Mouse (Mus musculus) forelimb bud, embryonic 11.5 days (tissue): Measurements from ENCODE around the gene Myl4.
"Not testable (repeated sequence)": the region's sequence is repeated elsewhere in the genome, so short reads cannot be mapped to it uniquely, and the experiment has no call there.

Experiments used
- DNase-seq: peaks from one replicate; pipeline ENCODE4 v3.0.0-alpha.2; 2012; ENCODE audit warnings: low read depth, low spot score

Myl4 gene

DNA sequence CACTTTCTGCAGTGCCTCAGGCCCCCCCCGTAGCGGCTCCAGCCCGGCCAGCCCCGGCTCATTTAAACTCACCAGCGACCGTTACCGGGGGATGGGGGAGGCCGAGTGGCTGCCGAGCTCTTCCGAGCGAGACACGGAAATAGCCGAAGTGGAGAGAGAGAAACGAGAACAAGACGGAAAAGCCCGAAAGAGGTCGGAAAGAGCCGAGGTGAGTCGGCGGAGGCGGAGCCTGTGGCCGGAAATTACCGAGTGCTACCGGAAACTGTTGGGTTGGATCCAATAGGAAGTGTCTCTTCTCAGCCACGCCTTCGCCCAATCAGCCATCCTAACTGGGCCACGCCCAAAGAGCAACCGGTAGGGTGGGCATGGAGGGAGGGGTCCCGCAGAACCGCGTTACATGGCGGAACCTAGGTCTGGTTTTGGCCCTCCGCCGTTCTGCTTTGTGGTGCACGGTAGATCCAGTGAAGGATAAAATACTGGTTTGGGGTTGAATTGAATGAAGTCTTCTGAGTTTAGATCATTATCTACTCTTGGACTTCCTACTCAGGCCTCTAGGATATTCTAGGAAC is at the start of gene Myl4, which contains the start of gene Cdc27:
Gene Myl4 (plus strand): TSS at position 258 of the 569 bp plus-strand sequence.
Gene Cdc27 (minus strand): TSS at position 215 of the 569 bp plus-strand sequence.
- peak; percentile 100 for DNase-seq

DNA sequence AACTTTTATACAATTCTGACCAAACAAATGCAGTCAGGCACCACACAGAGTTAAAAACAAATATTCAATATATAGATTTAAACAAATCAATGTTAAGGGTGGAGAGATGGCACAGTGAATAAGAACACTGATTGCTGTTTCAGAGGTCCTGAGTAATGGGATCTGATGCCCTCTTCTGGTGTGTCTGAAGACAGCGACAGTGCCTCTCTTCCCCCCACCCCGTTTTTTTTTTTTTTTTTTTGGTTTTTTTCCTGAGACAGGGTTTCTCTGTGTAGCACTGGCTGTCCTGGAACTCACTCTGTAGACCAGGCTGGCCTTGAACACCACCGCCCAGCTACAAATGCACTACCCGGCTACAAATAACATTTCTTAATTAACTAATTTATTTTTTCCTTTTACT is 42.0 kb upstream of the Myl4 start:
- DNase-seq = no peak

DNA sequence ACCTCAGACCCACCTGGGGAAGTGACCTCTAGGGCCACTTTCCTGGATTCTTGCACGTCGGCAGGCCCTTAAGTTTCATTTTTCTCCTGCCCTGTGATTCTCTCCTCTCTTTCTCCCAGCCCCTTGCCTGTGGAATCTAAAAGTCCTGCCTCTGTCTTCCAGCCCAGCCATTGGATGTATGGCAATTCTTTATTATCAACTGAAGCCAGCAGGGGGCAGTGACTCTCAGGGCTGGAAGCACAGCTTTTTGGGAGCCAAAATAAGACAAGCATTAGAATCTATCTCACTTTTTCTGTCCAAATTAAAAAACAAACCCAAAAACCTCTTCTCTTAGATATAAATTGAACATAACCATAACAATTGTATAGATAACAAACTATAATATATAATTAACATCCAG is 39.9 kb upstream of the Myl4 start:
- peak; percentile 25 for DNase-seq

DNA sequence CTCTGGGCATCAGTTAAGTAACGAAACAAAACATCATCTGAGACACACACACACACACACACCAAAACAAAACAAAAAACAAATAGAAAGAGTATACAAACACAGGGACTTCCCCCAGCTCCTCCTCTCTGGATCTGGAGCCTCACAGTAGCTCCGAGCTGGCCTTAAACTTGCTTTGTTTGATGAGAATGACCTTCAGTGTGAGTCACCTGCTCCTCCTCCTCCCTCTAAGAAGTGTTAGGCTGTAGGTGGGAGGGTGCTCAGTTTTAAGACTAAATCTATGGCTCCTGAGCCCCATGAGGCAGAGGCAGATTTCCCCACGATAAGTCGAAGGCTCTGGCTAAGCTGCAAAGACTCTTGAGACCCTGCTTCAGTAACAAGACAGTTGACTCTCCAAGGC is 38.0 kb upstream of the Myl4 start:
- no peak for DNase-seq

DNA sequence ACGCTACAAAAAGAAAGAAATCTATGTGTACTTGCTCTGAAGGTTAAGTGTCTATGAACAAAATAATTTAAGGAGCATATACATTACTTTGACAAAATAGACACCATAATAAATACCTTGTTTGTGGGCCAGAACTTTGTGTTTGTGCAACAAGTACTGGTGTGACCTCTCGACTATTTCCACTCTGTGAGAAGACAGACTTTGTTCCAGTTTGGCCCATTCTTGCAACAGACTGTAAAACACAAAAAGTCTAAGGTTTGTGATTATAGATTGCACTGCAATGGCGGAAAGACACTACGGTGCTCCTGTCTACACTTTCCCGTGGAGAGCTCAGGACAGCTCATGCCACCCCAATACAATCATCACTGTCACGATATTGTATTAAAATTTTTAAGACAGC is 24.5 kb upstream of the Myl4 start:
- no peak for DNase-seq

DNA sequence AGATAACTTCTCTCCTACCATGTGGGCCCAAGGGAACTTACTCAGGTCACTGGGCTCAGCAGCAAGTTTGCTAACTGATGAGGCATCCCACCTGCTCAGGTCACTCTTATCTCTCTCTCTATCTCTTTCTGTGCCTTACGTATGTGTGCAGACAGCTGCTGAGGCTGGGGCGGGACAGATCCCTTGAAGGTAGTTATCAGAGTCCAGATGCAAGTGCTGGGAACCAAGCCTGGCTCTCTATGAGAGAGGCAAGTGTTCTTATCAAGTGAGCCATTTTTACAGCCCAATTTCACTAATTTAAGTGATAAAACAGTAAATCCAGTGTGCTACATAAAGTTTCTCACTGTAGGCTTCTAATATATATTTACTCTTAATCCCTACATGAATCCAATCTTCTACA is 13.6 kb upstream of the Myl4 start:
- no peak for DNase-seq

DNA sequence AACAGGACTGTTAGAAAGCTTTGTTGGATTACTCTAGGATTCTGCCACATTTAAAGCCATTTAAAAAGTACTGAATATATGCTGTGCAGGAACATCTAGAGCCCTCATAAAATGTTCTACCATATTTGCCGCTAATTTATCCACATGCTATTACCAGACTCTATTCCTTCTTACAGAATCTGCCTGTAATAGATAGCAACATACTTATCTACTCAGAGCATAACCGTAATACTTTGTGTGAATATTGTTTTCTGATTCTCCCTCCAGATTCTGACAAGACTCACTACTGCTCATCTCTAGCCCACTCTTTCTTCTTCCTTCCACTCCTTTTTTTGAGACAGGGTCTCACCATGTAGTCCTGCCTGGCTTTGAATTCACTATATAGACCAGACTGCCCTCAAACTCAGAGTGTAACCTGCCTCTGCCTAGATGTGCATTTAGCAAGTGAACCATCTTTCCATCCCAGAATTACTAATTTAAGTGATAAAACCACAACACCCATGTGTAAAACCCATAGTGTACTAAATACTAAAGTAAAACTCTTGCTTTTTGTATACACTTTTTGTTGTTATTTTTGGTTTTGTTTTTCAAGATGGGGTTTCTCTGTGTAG is 12.4 kb upstream of the Myl4 start:
- no peak for DNase-seq

DNA sequence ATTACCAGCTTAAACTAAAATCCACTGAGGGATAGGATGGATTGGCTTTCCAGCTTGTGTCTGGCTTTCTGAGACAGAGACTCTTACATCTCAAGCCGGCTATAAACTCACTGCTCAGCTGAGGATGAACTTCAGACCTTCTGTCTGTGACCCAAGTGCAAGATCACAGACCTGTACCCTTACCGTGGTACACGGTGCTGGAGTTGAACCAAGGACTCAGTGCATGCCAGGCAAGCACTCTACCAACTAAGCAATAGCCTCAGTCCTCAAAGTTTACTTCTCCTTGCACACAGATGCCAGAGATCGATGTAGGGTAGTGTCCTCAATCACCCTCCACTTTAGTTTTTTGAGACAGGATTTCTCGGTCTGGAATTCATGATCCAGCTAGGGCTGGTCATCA is 10.7 kb upstream of the Myl4 start:
- DNase-seq = no peak

DNA sequence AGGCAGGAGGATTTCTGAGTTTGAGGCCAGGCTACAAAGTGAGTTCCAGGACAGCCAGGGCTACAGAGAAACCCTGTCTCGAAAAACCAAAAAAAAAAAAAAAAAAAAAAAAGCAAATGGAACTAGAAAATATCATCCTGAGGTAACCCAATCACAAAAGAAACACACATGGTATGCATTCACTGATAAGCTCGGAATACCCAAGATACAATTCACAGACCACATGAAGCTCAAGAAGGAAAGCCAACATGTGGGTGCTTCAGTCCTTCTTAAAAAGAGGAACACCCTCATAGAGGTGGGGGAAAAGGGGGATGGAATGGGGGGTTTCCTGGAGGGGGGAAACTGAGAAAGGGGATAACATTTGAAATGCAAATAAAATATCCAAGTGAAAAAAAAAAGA is 7.1 kb upstream of the Myl4 start:
- not testable (repeated sequence) for DNase-seq

DNA sequence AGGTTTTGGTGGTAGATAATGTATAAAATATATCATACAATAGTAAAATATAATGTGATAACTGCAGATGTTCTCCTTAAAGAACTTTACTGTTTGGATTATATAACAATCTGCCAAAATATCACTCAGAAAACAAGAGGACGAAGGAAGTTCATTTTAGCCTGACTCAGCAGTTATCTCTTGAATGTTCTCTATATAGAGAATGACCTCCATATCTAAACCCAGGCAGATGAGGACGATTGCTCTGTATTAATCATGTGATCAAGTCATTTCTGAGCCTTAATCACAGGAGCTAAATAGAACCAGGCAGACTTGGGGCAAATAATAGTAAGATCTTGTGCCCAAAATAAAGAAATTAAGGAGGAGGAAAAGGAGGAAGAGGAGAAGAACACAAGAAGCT is 6.0 kb upstream of the Myl4 start:
- DNase-seq = no peak

DNA sequence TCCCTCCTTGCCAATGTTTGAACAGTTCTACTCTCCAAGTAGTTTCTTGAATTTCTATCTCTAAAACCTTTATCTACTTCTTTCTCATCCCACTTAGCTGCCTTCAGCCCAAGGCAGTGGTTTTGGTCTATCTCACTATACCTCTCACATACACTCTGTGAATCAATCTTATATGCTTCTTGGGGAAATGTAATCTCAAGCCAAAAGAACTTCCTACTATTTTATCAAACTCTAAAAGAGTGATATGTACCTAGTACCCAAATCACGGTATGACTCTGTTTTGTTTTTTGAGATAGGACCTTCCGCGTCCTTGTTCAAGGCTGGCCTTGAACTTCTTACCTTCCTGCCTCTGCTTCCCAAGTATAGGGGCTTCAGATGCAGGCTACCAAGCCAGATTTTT is 3.0 kb upstream of the Myl4 start:
- DNase-seq = no peak

DNA sequence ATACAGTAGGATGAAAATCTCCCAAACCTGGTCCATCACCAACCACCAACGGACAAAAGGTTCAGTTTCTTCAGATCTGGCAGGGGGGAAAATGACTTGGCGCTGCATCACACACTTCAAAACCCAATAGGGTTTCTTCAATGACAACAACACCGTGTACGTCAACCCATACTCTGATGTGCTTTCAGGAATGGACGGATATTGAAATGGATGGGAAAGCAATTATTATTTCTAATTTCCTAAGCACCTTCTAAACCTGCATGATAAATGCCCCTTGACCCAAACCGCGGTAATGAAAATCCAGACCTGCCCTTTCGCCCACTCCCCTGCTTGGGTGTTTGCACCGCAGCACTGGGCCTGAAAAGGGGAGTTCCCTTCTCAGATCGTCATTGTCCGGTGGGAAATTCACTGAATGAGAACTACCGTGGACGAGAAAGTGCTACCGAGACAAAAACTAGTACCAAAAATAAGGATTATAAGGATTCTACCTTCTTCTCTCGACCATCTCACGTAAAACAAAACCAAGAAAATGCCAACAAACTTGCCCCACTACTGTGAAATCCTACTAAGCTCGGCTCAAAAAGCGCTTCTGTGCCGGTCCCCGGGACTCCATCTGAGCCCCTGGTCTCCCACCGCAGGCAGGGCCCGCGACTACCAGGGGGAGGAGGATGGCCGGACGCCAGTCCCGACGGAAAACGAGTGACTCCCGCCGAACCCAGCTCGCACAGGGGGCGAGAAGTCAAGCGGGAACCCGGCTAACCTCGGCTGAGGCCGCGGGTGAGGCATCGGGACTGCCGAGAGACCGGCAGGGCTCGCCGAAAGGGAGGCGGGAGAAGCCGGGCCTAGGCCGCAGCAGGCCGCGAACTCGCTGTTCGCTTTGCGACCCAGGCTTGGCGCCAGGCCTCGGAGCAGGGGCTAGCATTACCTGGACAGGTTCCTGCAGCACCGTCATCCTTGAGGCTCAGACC is 741 bp upstream of the Myl4 start:
- peak; percentile 18 for DNase-seq

DNA sequence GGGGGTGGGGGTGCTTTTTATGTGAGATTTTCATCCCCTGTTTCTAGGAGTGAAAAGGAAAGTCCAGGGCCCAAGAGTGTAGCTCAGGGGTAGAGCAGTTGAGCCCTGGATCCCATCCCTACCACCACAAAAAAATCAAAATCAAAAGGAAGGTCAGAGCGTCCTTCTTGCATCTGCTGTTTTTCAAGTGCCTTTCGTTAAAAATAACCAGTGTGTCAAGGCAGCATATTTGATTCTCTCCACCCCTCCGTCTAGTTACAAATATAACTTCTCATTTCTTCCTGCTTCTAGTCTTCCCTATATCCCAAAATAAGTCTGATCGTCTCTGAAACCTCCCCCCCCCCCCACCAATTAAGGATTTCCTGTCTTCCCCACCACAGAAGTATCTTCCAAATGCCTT is 7.6 kb downstream of the Myl4 start:
- no peak for DNase-seq

DNA sequence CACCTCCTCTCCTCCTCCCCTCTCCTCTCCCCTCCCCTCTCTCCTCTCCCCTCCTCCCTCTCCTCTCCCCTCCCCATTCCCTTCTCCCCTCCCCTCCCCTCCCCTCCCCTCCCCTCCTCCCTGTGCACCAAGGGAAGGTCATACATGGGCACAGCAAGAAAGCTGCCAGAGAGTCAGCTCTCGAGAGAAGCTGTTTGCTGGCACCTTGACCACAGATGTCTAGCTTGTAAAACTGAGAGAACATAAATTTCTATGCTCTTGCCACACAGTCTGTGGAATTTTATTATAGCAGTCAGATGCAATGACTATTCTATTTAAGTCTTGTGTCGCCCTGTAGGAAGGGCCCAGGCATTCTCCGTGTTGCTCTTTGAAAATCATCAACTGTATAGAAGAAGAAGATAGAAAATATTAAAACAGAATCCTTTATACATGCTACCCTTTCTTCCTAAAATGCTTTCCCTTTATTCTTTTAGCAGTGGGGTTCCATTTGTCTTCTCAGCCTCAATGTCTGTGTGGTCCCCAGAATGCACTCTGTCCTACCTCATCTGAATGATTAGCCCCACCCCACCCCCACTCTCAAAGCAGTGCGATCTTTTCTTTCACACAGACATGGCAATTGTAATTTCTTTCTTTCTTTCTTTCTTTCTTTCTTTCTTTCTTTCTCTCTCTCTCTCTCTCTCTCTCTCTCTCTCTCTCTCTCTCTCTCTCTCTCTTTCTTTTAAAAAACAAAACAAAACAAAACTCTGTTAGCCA is 8.4 kb downstream of the Myl4 start:
- DNase-seq = no peak

DNA sequence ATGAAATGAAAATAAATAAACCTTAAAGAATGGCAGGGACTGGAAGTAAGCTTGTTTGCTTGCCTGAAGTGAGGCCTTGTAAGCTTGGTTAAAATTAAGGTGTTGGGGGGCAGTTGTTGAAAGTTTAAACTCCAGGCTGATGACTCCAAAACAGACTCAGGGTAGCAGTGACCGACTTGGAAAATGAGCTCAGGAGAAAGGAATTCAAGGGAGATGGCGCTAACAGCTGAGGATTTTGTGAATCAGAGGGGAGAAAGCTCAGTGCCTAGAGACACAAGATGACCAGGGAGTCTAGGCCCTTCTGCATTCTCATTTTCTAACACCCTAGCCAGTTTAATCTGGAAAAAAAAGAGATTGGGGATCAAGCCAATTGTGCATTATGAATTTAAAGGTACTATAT is 10.5 kb downstream of the Myl4 start:
- DNase-seq = no peak

DNA sequence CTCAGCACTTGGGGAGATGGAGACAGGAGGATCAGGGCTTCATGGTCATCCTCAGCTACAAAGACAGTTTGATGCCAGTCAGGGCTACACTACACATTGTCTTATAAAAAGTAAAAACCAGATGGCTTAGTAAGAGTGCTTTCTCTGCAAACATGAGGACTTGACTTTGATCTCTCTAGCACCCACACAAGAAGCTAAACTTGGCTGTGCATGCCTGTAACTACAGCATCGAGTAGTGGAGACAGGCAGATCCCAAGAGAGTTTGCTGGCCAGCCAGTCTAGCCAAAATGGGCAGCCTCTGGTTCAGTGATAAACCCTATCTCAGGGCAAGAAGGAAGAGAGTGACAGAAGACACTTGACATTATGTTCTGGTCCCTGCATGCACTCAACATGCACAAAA is 13.0 kb downstream of the Myl4 start:
- DNase-seq = no peak

DNA sequence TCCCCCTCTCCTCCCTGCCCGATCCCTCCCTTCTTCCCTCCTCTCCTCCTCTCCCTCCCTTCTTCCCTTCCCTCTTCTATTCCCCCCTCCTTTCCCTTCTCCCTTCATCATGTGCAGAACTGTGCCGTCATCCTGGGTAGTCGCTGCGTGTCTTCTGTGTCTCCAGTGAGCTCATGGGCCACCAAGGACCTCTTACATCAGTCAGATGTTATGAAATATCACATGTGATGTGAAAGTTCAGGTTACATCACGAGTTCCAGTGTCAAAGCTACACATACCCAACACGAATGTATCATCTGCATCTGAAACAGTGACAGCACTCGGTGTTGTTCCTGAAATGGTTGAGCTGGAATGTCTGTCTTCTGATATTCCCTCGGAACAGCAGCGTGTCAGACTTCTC is 14.7 kb downstream of the Myl4 start:
- no peak for DNase-seq

DNA sequence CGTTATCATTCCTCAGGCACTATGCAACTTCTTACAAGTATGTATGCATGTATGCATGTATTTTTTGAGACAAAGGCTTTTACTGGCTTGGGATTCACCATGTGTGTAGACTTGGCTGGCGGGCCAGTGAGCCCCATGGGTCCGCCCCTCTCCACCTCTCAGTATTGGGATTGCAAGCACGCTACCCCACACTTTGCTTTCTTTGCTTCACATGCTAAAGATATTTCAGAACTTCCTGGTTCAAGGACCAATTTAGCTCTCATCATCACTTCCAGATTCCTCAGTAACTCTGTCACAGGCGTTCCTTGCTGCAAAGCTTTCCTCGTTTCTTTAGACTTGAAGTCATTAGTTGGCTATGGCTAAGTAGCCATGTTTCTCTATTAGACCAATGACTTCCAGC is 15.6 kb downstream of the Myl4 start:
- DNase-seq = no peak

DNA sequence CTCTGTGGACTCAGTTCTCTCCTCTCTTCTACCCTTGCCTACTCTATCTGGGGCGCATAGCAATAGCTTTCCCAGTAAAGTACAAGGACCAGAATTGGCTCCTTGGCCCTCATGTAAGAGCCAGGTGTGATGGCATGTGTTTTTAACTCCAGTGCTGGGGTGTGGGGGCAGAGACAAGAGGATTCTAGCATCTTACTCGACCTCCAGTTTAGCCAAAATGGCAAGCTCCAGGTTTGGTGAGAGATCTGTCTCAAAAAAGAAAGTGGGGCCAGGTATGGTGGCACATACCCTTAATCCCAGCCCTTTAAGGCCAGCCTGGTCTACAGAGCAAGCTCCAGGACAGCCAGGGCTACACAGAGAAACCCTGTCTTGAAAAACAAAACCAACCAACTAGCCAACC is 16.3 kb downstream of the Myl4 start:
- DNase-seq = no peak

DNA sequence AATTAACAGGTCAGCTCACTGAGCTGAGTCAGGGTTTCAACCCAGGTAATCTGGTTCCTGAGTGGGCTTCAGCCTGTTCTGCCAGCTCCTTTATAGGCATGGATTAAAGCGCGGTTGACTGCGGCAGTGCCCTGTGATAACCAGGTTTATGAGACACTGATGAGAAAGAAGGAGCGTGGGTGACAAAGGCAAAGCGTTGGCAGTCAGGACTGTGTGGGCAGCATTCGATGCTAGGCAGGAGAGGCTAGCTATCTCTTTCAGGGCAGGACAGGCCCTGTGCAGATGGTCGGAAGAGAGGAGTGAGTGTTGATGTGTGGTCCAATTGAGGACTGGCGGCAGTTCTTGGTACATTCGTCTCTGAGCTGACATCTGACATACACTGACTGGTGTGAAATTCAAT is 17.3 kb downstream of the Myl4 start:
- no peak for DNase-seq

DNA sequence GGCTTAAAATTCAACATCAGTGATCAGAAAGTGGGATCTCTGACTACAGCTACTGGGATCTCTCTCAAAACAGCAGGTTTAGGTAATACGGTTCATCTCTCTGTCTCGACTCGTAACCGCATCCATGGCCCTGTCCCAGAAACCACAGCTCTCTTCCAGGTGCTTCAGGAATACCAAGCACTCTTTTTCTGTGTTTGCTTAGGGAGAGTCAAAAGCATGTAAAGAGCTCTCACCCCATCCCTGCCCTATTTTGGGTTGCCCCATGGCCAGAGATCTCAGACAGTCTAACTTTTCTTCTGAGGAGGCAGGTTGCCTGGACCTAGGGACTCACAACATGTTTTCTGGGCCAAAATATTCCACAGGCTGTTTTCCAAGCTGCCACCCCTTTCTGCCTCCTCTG is 17.9 kb downstream of the Myl4 start:
- DNase-seq = no peak

DNA sequence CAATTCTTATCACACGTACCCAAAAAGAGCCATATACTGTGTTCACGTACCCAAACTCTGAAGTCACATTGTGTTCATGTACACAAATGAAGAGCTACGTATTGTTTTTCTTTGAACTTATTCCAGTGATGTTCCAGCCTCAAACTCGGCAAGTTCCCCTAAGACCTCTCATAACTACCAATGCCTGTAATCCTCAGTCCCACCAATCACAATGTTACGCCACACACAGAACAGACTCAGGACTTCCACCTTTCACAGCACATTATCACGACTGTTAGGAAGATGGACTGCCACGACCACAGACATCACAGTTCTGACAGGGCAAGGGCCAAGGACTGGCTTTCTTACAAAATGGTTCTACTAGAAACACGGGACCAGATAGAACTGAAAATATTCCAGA is 20.1 kb downstream of the Myl4 start:
- DNase-seq = not testable (repeated sequence)
